Mouse (Mus musculus): ENCODE results near the gene Irf3.

GRCm38 (mm10) chr7:45035631-45036030 is 38.2 kb downstream of the Irf3 start:
- TF ChIP-seq POLR2A (IDR thresholded peaks at IDR 0.05; ENCODE audit: control insufficient read depth, extremely low read depth, insufficient read depth, low read length, poor library complexity): no peak
- TF ChIP-seq CTCF (IDR thresholded peaks at IDR 0.05; ENCODE audit: borderline replicate concordance, control insufficient read depth, extremely low read depth, insufficient read depth, low read length, poor library complexity): no peak

Data from thymus, adult 2 months (tissue).